Mouse (Mus musculus): ENCODE data around the gene Snrpf. TPM values are rescaled to one million over a fixed set of nuclear protein-coding genes. Genes with fewer than 3 reads are reported as not detected.

Snrpf gene
- total and polyA plus RNA-seq, 3 experiments: 144 to 186 (median 184) TPM

GRCm38 (mm10) chr10:93568671-93569070, 20.8 kb downstream of the Snrpf start:
- no peak for DNase-seq (ENCODE audit: extremely low read depth)
- TF ChIP-seq USF2 (conservative IDR thresholded peaks at IDR 0.05; ENCODE audit: low read depth, low read length) (no peak), TBP (conservative IDR thresholded peaks at IDR 0.05; ENCODE audit: low read depth, low read length) (no peak), KAT2A (IDR thresholded peaks at IDR 0.05; ENCODE audit: insufficient replicate concordance, low read length) (no peak), NRF1 (IDR thresholded peaks at IDR 0.05; ENCODE audit: low read depth, low read length) (no peak)
- no peak overlapping the region for H3K27ac ChIP-seq (ENCODE audit: insufficient read depth, low read depth)
- H3K9me3 ChIP-seq (replicated peaks; ENCODE audit: low read length): no peaks in the 10 kb centered on the region
- H3K27me3 ChIP-seq (replicated peaks): no peaks in the 10 kb centered on the region
- H3K4me3 ChIP-seq (replicated peaks in 1 of 3; ENCODE audit: low read depth in 2 of 3, low read length in 2 of 3, poor library complexity in 1 of 3): no peak overlapping the region
- no peak overlapping the region for H3K4me2 ChIP-seq (ENCODE audit: insufficient read depth, low read depth, poor library complexity, severe bottlenecking)
- H3K79me2 ChIP-seq (replicated peaks; ENCODE audit: control insufficient read depth, extremely low read depth, insufficient read depth, poor library complexity, severe bottlenecking): no peaks in the 10 kb centered on the region
- H3K4me1 ChIP-seq (ENCODE audit: control insufficient read depth in 1 of 2, insufficient read depth in 2 of 2): peaks cover 0 to 5% of the 10 kb centered on the region in 2 experiments; a peak in 2 of 4 replicates
- H3K9ac ChIP-seq (ENCODE audit: insufficient read depth, low read depth): no peak overlapping the region
- peaks cover 0 to 47% of the 10 kb centered on the region in 2 experiments for H3K36me3 ChIP-seq (replicated peaks in 1 of 2; ENCODE audit: control insufficient read depth in 1 of 2, insufficient read depth in 1 of 2, low read length in 1 of 2)
- in situ Hi-C loops (cut with MboI; ENCODE audit: low pct_ligation_motif_present, low pct_unique_long_range_greater_than_20kb, low sequenced_read_pairs): loop anchor here (25.0 kb wide), 1 partner anchor 281 kb away; no protein-coding TSS in a partner anchor
- dilution Hi-C loops (cut with MboI; ENCODE audit: extremely low pct_ligation_motif_present, extremely low pct_unique_long_range_greater_than_20kb, low sequenced_read_pairs): no loop called here

- in situ Hi-C loops (cut with MboI; ENCODE audit: low pct_ligation_motif_present, low pct_unique_long_range_greater_than_20kb, low sequenced_read_pairs): loop anchor here (25.0 kb wide), 1 partner anchor 281 kb away; no protein-coding TSS in a partner anchor
- no peak overlapping the region for H3K4me3 ChIP-seq (replicated peaks in 1 of 3; ENCODE audit: low read depth in 2 of 3, low read length in 2 of 3, poor library complexity in 1 of 3)
- H3K36me3 ChIP-seq (replicated peaks in 1 of 2; ENCODE audit: control insufficient read depth in 1 of 2, insufficient read depth in 1 of 2, low read length in 1 of 2): peaks cover 0 to 51% of the 10 kb centered on the region in 2 experiments
- H3K27me3 ChIP-seq (replicated peaks): no peaks in the 10 kb centered on the region
- dilution Hi-C loops (cut with MboI; ENCODE audit: extremely low pct_ligation_motif_present, extremely low pct_unique_long_range_greater_than_20kb, low sequenced_read_pairs): no loop called here
- H3K9me3 ChIP-seq (replicated peaks; ENCODE audit: low read length): no peaks in the 10 kb centered on the region
- no peaks in the 10 kb centered on the region for H3K79me2 ChIP-seq (replicated peaks; ENCODE audit: control insufficient read depth, extremely low read depth, insufficient read depth, poor library complexity, severe bottlenecking)
- H3K4me1 ChIP-seq (ENCODE audit: control insufficient read depth in 1 of 2, insufficient read depth in 2 of 2): peaks cover 0 to 5% of the 10 kb centered on the region in 2 experiments; a peak in 2 of 4 replicates
- no peak overlapping the region for H3K4me2 ChIP-seq (ENCODE audit: insufficient read depth, low read depth, poor library complexity, severe bottlenecking)
- no peak overlapping the region for H3K27ac ChIP-seq (ENCODE audit: insufficient read depth, low read depth)
- peak in 1 of 2 experiments; percentile 56; a peak in 2 of 4 replicates for TF ChIP-seq CTCF (conservative IDR thresholded peaks at IDR 0.05 in 1 of 2, IDR thresholded peaks at IDR 0.05 in 1 of 2; ENCODE audit: low read depth in 2 of 2, low read length in 2 of 2)
- TF ChIP-seq ELF1 (IDR thresholded peaks at IDR 0.05; ENCODE audit: low read depth, low read length): no peak
- TF ChIP-seq JUND (conservative IDR thresholded peaks at IDR 0.05; ENCODE audit: low read depth, low read length): no peak
- TF ChIP-seq POLR2AphosphoS2 (IDR thresholded peaks at IDR 0.05; ENCODE audit: low read depth, low read length): no peak
- TF ChIP-seq USF1 (IDR thresholded peaks at IDR 0.05; ENCODE audit: low read depth, low read length): no peak
- peak; percentile 56 for TF ChIP-seq SMC3 (IDR thresholded peaks at IDR 0.05; ENCODE audit: low read depth, low read length)
- peak; percentile 8; the same call in 1 of the 2 replicates for TF ChIP-seq RAD21 (IDR thresholded peaks at IDR 0.05; ENCODE audit: low read depth, low read length)
- TF ChIP-seq USF2 (conservative IDR thresholded peaks at IDR 0.05; ENCODE audit: low read depth, low read length): no peak
- DNase-seq (ENCODE audit: extremely low read depth): no peak
- no peak overlapping the region for H3K9ac ChIP-seq (ENCODE audit: insufficient read depth, low read depth)
Observed at GRCm38 (mm10) chr10:93567841-93568566, 21.5 kb downstream of the Snrpf start.

GRCm38 (mm10) chr10:93567066-93567465, 22.4 kb downstream of the Snrpf start:
- Histone ChIP-seq H3K4me2 (ENCODE audit: insufficient read depth, low read depth, poor library complexity, severe bottlenecking) (peak overlapping the region; percentile 64), H3K4me1 (ENCODE audit: control insufficient read depth in 1 of 2, insufficient read depth in 2 of 2) (peaks cover 0 to 5% of the 10 kb centered on the region in 2 experiments; a peak in 2 of 4 replicates), H3K4me3 (replicated peaks in 1 of 3; ENCODE audit: low read depth in 2 of 3, low read length in 2 of 3, poor library complexity in 1 of 3) (no peak overlapping the region), H3K9me3 (replicated peaks; ENCODE audit: low read length) (no peaks in the 10 kb centered on the region), H3K27ac (ENCODE audit: insufficient read depth, low read depth) (no peak overlapping the region), H3K9ac (ENCODE audit: insufficient read depth, low read depth) (peak overlapping the region; percentile 13; the same call in 1 of the 2 replicates), H3K36me3 (replicated peaks in 1 of 2; ENCODE audit: control insufficient read depth in 1 of 2, insufficient read depth in 1 of 2, low read length in 1 of 2) (peaks cover 0 to 55% of the 10 kb centered on the region in 2 experiments), H3K27me3 (replicated peaks) (no peaks in the 10 kb centered on the region), H3K79me2 (replicated peaks; ENCODE audit: control insufficient read depth, extremely low read depth, insufficient read depth, poor library complexity, severe bottlenecking) (no peaks in the 10 kb centered on the region)
- no peak for DNase-seq (ENCODE audit: extremely low read depth)
- in situ Hi-C loops (cut with MboI; ENCODE audit: low pct_ligation_motif_present, low pct_unique_long_range_greater_than_20kb, low sequenced_read_pairs): loop anchor here (25.0 kb wide), 1 partner anchor 280 kb away; no protein-coding TSS in a partner anchor
- TF ChIP-seq ELF1 (IDR thresholded peaks at IDR 0.05; ENCODE audit: low read depth, low read length): peak; percentile 28; the same call in 1 of the 2 replicates
- TF ChIP-seq IRF4 (IDR thresholded peaks at IDR 0.05; ENCODE audit: low read depth, low read length): 0 out of 2 replicates have a peak, but pooled peaks have one; percentile 25
- TF ChIP-seq NRF1 (IDR thresholded peaks at IDR 0.05; ENCODE audit: low read depth, low read length): no peak
- dilution Hi-C loops (cut with MboI; ENCODE audit: extremely low pct_ligation_motif_present, extremely low pct_unique_long_range_greater_than_20kb, low sequenced_read_pairs): no loop called here
